Mouse (Mus musculus) embryonic stem cell, embryonic (primary cell): ENCODE data around the gene Cd3eap.

Experiments used
- CTCF ChIA-PET, 4 experiments: fragments of 300-600 bp in 2 of 4; fragments of 350-600 bp in 2 of 4; sonication (Branson Sonifier 250); formaldehyde crosslinking; loops; one replicate each; lab custom pipeline; 2022; ENCODE audit warnings: inconsistent platforms in 2 of 4; lab: Charles Lee
- POLR2A ChIA-PET, 4 experiments: fragments of 300-600 bp in 2 of 4; fragments of 350-600 bp in 2 of 4; sonication (Branson Sonifier 250); formaldehyde crosslinking; loops; one replicate each; lab custom pipeline; 2022; ENCODE audit warnings: antibody characterized with exemption in 4 of 4, inconsistent platforms in 1 of 4; lab: Charles Lee

Gene Cd3eap

DNA sequence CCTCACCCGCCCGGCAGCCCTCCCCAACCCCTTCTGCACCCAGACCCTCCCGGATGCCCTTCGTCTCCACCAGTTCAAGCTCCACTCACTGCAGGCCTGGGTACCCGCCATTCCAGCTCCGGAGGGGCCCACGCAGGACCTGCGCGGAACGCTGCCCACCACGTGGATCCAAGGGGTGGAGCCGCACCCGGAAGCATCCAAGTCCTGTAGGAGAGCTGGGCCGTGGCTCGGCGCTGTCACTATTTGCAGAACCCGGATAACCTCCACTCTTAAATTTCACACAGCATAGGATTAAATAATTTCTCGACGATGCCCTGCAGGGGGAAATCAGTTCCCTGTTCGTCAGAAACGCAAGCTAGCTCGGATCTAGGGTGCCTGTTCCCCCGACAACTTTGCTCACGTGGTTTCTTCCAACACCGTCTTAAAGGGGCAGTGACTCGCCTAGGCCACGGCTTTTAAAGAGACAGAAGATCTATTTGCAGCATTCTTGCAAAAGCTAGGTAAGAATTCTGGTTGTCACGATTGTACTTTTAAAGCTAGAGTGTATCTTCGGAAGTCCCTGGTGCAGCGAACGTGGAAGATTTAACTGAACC lies at the start of gene Cd3eap, which contains the start of gene Ppp1r13l:
Gene Cd3eap (minus strand): TSS at position 185 of the 593 bp plus-strand sequence.
Gene Ppp1r13l (plus strand): TSS at position 451 of the 593 bp plus-strand sequence.
- CTCF ChIA-PET = interaction anchor here in 3 of 4 experiments (0.5 to 4.6 kb wide), 21 partner anchors 11 to 384 kb away, joined by 3 to 36 read pairs (median 4); partner anchors contain the start of genes Fosb (in 2 of the 3) and Gpr4 (in 1 of the 3)
- POLR2A ChIA-PET = interaction anchor here in 3 of 4 experiments (0.5 to 5.8 kb wide), 41 partner anchors 9 to 491 kb away, joined by 3 to 43 read pairs (median 4); partner anchors contain the start of genes Ercc1 (in 3 of the 3), Fosb (in 2 of the 3), Bcam (in 1 of the 3) and Exoc3l2 (in 1 of the 3)

DNA sequence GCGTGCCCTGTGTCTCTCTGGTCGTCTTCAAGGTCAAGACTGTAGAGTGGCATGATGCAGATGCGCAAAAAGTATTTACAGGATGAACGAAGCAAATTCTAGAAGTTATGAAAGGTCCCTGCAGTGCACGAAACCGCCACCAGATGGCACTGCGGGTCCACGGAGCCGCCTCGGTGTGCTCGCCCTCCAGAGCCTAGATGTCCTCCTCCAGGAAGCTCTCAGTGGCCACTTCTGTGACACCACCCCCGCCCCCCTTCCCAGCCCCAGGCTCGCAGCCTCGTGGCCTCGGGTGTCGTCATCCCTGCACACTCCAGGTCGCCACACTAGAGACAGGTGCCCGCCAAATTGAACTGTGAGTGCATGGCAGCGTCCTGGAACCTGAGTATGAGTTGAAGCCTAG lies 46.1 kb upstream of the Cd3eap start:
- CTCF ChIA-PET = interaction anchor here (0.5 to 2.9 kb wide), 78 partner anchors 9 to 464 kb away, joined by 3 to 20 read pairs (median 4); partner anchors contain the start of genes Ppp1r37 (in 2 of the 4), Apoe (in 1 of the 4), Ercc1 (in 1 of the 4) and Nkpd1 (in 1 of the 4)
- POLR2A ChIA-PET = interaction anchor here in 3 of 4 experiments (0.5 to 1.9 kb wide), 19 partner anchors 8 to 310 kb away, joined by 3 to 6 read pairs (median 4); partner anchors contain the start of genes Cd3eap (in 1 of the 3), Ppp1r13l (in 1 of the 3) and Tomm40 (in 1 of the 3)

DNA sequence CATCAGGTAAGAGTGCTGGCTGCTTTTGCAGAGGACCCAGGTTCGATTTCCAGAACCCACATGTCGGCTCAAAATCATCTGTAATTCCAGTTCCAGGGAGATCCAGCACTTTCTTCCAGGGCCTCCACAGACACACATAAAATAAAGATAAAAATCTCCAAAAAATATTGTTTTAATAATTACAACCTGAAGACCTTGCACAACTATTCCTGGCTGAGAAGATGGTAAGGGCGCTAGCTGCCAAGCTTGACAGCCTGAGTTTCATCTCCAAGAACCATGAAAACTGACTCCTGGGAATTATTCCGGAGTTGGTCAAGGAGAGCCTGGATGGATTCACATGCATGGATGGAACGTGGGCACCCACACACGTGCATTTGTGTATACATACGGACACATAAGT lies 45.2 kb upstream of the Cd3eap start, which contains the start of gene Ckm:
Gene Ckm (plus strand): TSS at position 301 of the 400 bp plus-strand sequence.
- CTCF ChIA-PET = interaction anchor here (0.5 to 2.9 kb wide), 35 partner anchors 10 to 337 kb away, joined by 3 to 20 read pairs (median 5); partner anchors contain the start of gene Ppp1r37 (in 1 of the 4)
- POLR2A ChIA-PET = interaction anchor here in 2 of 4 experiments (0.9 to 1.9 kb wide), 5 partner anchors 17 to 258 kb away, joined by 3 to 6 read pairs (median 4); no protein-coding TSS in a partner anchor

DNA sequence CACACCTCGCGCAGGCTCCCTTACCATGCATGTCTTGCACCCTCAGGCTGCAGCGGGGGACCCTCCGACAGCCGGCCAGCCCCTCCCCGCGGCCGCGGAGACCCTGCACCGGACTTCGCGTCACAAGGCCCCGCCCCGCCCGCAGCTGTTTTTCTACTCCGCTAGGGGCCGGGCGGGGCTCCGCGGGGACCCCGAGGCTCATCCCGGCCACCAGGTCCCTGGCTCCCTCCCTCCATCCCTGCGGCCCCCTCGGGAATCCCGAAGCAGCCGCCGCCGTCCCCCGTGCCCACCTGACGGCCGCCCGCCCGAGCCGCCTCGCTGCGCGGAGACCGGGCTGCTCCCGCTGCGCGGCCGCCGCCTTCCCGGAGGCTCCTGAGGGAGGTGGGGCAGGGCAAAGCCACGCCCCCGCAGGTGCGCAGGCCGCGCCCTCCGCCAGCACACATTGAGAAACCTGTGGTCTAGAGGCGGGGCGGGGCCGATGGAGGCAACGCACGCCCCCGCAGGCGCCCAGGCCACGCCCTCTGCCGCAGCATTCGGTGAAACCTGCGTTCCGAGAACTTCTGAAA lies 44.5 kb upstream of the Cd3eap start, which contains the start of gene Klc3:
Gene Klc3 (minus strand): TSS at position 374 of the 566 bp plus-strand sequence.
- CTCF ChIA-PET = interaction anchor here in 3 of 4 experiments (0.6 to 2.8 kb wide), 8 partner anchors 10 to 343 kb away, joined by 3 to 12 read pairs (median 3); no protein-coding TSS in a partner anchor

DNA sequence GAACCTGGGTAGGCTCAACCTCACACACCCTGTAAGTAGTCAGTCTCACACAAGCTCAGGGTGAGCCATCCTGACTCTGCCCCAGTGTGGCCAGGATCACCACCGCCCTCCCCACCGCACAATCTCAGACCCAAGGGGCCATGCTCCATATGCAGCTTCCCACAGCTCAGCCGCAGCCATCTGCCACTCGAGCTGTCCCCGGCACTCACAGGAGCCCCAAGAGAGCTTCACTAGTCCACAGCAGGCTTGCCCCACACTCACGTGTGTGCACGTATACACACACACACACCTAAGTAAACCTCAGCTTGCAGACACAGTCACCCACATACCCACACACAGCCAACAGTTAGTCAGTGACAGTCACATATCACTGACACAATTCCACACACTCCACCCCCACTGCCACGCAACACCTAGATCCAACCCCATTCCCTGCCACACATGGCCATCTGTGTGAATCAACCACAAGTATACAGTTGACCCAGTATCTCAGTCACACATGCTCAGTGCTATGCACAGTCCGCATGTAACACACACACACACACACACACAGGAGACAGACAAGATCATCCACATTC lies 43.3 kb upstream of the Cd3eap start:
- POLR2A ChIA-PET = interaction anchor here in 1 of 4 experiments (1.1 kb wide), 1 partner anchor 107 kb away, joined by 3 read pairs; no protein-coding TSS in a partner anchor
- CTCF ChIA-PET = interaction anchor here in 2 of 4 experiments (0.5 to 0.7 kb wide), 3 partner anchors 30 to 224 kb away, joined by 3 read pairs; no protein-coding TSS in a partner anchor

More for the DNA sequence above, 44.5 kb upstream of the Cd3eap start, which contains the start of gene Klc3:
- POLR2A ChIA-PET = interaction anchor here in 1 of 4 experiments (1.9 kb wide), 1 partner anchor 39 kb away, joined by 6 read pairs; no protein-coding TSS in a partner anchor

DNA sequence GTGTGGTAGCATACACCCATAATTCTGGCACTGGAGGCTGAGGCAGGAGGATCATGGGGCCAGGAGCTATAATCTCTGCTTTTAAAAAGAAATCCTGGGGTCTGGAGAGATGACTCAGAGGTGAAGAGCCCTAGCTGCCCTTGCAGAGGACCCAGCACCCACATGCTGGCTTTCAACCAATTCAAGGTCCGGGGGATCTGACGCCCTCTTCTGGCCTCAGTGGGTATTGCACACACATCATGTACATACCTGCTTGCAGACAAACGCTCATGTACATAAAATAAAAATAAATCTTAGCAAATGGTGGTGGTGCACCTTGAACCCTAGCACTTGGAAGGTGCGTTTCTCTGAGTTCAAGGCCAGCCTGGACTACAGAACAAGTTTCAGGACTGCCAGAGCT lies 41.7 kb upstream of the Cd3eap start:
- CTCF ChIA-PET = interaction anchor here in 1 of 4 experiments (0.6 to 1.7 kb wide), 2 partner anchors 22 to 77 kb away, joined by 4 to 6 read pairs; no protein-coding TSS in a partner anchor
- POLR2A ChIA-PET = no interaction called here

DNA sequence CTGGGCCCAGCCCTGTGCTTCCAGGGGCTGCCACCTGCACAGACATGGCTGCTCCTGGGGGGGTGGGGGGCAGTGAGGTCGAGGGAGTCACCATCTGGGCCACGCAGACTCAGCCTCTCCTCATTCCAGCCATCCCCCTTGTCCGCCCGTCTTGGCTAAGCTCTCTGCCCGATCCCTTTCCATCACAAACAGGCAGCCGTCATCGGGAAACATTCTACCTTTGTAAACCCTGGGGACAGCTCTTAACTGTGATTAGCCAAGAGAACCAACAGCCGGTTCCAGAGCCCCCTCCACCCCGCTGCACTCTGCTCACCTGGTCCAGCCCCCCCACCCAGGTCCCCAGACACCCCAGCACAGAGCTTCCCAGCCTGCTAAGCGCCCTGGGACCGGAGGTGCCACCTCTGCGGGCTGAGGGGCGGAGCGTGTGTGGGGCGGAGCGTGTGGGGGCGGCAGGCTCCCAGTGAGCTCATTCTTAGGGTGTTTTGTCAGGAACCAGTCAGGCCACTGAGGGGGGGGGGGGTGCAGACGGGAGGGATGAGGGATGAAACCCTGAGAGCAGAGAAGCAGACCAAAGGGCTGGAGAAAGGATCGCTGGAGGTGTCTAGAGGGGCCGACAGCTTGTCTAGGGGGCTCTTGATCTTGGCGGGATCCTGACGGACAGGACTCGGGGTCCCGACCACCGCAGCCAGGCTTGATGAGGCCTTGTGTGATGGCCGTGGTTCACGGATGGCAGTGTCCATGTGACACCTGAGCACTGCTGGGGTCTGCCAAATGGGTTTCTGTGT lies 40.4 kb upstream of the Cd3eap start:
- ChIA-PET POLR2A (interaction anchor here in 3 of 4 experiments (0.6 to 1.6 kb wide), 49 partner anchors 8 to 316 kb away, joined by 3 to 15 read pairs (median 3); partner anchors contain the start of genes Cd3eap (in 2 of the 3), Ppp1r13l (in 2 of the 3), Ercc1 (in 1 of the 3) and Fosb (in 1 of the 3)), CTCF (interaction anchor here (0.5 to 1.7 kb wide), 63 partner anchors 18 to 556 kb away, joined by 3 to 14 read pairs (median 4); partner anchors contain the start of genes Nkpd1 (in 2 of the 4), Ppp1r13l (in 2 of the 4), Clasrp (in 1 of the 4) and Clptm1 (in 1 of the 4))

DNA sequence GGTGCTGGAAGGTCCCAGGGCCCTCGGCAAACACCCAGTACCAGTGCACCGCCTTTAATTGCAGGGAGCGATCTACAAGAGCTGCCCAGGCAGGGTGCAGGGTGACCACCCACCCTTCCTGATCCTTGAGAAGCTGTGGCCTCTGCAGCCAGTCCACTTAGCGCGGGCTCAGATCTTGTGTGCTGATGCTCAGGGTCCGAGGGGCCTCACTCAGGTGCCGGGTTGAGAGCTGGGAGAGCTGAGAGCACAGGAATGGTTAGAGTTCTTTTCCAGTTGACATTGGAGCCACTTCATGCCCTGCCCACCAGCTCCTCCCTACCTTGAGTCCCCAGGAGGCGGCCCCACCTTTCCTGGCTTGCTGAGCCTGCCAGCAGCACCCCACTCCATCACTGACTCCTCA lies 35.2 kb upstream of the Cd3eap start:
- POLR2A ChIA-PET = interaction anchor here in 3 of 4 experiments (0.6 to 1.5 kb wide), 9 partner anchors 10 to 234 kb away, joined by 3 to 6 read pairs (median 3); partner anchors contain the start of gene Relb (in 1 of the 3)
- CTCF ChIA-PET = interaction anchor here in 3 of 4 experiments (0.5 to 1.3 kb wide), 10 partner anchors 12 to 196 kb away, joined by 3 to 7 read pairs (median 4); no protein-coding TSS in a partner anchor

DNA sequence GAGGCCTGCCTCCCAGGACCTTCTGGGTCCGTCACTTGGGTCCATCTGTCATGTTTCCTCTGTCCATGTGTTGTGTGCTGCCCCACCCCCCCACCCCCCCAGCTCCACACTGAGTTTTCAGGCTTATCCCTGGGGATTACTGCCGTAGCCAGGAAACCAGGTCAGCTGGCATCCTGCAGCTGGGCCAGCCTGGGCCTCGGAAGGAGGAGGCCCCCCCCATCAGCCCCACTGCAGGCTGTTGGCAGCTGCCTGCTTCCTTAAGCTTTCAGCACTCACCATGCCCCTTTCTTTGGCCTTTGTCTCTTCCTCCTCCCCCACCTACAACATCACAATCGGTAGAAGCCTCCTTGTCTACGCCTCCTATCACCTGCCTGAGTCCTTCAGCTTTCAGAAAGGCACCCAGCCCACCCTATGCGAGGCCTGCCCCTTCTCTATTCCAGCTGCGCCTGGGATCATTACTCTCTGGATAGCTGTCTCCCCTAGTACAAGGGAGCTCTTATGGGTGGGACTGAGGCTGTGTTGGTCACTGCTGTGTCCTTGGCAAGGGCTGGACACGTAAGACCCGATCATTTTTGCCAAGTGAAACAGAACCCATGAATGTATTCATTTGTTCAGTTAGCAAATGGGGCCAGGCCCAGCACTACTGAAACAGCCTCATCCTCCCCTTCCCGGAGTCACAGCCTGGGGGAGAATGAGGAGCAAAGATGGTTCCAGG lies 29.6 kb upstream of the Cd3eap start:
- CTCF ChIA-PET = interaction anchor here in 1 of 4 experiments (0.6 to 1.0 kb wide), 2 partner anchors 25 to 201 kb away, joined by 3 to 6 read pairs; no protein-coding TSS in a partner anchor

DNA sequence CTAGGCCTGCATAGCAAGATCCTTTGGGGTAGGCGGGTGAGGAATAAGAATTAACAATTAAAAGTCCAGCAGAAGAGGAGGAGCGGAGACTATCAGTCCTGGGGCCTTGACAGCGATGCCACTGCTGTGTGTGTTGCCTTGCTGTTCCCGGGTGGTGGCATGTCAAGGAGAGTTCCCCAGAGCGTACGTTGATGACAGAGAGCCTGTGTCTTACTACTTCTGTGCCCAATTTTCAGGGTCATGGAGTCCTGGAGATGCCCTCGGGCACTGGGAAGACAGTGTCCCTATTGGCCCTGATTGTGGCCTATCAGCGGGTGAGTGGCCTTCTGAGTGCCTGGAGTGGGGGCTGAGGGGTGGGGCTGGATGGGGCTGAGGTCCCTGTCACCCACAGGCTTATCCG lies 24.4 kb upstream of the Cd3eap start:
- ChIA-PET CTCF (no interaction called here), POLR2A (interaction anchor here in 1 of 4 experiments (0.9 to 1.7 kb wide), 3 partner anchors 11 to 163 kb away, joined by 3 to 5 read pairs (median 3); no protein-coding TSS in a partner anchor)

More for the DNA sequence above, 29.6 kb upstream of the Cd3eap start:
- POLR2A ChIA-PET = interaction anchor here in 2 of 4 experiments (0.8 to 2.3 kb wide), 4 partner anchors 11 to 28 kb away, joined by 3 to 8 read pairs (median 4); no protein-coding TSS in a partner anchor

DNA sequence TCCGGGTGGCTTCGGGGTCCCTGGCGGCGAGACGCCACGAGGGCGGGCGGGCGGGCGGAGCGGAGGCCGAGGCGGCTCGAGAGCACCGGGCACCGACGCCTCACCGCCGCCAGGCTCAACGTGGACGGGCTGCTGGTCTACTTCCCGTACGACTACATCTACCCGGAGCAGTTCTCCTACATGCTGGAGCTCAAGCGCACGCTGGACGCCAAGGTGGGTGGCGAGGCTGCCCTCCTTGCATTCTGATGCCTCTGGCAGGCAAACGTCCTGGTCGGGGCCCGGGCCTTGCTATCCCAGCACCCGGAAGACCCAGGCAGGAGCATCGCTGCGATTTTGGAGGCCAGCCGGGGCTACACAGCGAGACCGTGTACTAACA lies 22.9 kb upstream of the Cd3eap start:
- POLR2A ChIA-PET = interaction anchor here in 1 of 4 experiments (1.2 to 1.4 kb wide), 2 partner anchors 11 to 17 kb away, joined by 3 read pairs; no protein-coding TSS in a partner anchor
- CTCF ChIA-PET = no interaction called here

DNA sequence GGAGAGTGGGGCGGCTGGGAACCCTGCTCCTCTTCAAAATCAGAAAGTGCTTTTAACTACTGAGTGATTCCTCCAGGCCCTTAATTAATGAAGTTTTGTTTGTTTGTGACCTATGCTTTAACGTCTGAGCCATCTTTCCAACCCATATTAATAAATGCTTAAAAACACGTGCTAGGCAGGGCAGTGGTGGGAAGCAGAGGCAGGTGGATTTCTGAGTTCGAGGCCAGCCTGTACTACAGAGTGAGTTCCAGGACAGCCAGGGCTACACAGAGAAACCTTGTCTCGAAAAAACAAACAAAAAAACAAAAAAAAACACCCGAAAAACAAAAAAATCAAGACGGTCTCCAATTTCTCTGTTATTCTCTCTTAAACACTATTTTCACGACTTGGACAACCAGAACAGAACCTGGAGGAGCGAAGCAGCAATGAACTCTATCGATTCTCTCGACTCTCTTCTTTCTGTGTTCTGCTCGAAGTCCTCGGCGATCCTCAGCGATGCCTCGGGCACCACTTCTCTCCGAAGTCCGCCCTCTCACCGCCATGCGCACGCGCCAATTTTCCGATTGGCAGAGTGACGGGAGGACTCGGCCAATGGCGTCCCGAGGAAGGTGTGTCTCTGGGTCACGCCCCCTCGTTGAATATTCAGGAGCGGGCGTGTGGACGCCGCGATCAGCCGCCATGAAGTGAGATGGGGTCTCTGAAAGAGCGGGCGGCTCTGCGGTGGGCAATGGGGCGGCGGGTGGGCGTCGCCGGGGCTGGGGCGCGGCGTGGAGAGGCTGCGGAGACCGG lies 22.3 kb upstream of the Cd3eap start, which contains the start of gene Ercc2:
Gene Ercc2 (plus strand): TSS at position 634 of the 789 bp plus-strand sequence.
- ChIA-PET CTCF (interaction anchor here in 2 of 4 experiments (0.6 to 1.1 kb wide), 2 partner anchors 18 kb away, joined by 3 to 10 read pairs; no protein-coding TSS in a partner anchor), POLR2A (interaction anchor here in 3 of 4 experiments (0.6 to 2.9 kb wide), 5 partner anchors 9 to 122 kb away, joined by 3 to 8 read pairs (median 4); no protein-coding TSS in a partner anchor)

DNA sequence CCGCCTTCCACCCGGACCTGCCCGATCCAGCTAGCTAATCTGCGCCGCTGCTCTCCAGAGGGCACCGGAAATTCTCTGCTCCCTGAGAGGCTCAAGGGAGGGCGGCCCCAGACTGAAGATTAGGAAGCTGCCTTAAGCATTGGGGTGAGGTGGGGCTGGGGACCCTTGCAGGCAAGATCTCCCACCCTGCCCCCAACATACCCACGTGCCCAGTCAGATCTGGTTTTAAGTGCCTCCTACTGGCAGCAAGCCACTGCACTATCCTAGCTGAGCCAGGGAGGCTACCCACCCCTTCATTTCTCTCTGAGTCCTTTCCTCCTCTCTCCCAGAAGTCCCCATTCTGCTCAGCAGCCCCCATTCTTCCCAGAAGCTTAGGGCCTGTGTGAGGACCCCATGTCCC lies 18.8 kb upstream of the Cd3eap start:
- CTCF ChIA-PET = interaction anchor here in 3 of 4 experiments (0.6 to 1.5 kb wide), 5 partner anchors 10 to 214 kb away, joined by 3 to 4 read pairs (median 3); no protein-coding TSS in a partner anchor
- POLR2A ChIA-PET = interaction anchor here in 3 of 4 experiments (0.8 to 2.6 kb wide), 14 partner anchors 10 to 321 kb away, joined by 3 to 9 read pairs (median 3); partner anchors contain the start of genes Cd3eap (in 2 of the 3), Ppp1r13l (in 2 of the 3) and Apoe (in 1 of the 3)

DNA sequence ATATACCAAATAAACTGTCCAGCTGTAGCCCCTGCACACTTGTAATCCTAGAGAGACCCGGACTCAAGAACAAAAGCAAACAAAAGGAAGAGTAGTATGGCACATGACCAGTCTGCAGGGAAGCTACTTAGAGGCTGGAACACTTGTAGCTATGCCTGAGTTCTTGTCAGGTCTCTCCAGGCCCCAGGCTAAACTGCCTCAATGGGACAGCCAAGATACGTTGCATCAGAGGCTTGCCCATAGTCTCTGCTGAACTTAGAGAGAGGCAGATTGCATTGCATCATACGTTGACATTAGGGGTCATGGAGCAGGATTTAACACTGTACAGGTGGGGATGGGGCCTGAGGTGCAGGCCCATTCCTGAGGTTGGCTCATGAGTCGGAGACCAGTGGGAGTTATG lies 16.7 kb upstream of the Cd3eap start:
- POLR2A ChIA-PET = interaction anchor here in 1 of 4 experiments (0.9 kb wide), 1 partner anchor 51 kb away, joined by 3 read pairs; no protein-coding TSS in a partner anchor

More for the DNA sequence above, 16.7 kb upstream of the Cd3eap start:
- CTCF ChIA-PET = interaction anchor here in 1 of 4 experiments (1.5 to 3.1 kb wide), 2 partner anchors 12 to 66 kb away, joined by 4 to 9 read pairs; partner anchors contain the start of gene Fosb
